Mouse (Mus musculus): ENCODE data around the gene Atp8a2. TPM values are rescaled to one million over a fixed set of nuclear protein-coding genes. Genes with fewer than 3 reads are reported as not detected.
"Not testable (repeated sequence)": the region's sequence is repeated elsewhere in the genome, so short reads cannot be mapped to it uniquely, and the experiment has no call there.

Atp8a2 gene
- total RNA-seq, 2 experiments from 2014 or later = 4.0 to 5.8 TPM

GRCm38 (mm10) chr14:59627142-59627680 is 569.8 kb downstream of the Atp8a2 start:
- intact Hi-C loops (cut with DNase I) = no loop called here
- no peak for DNase-seq

GRCm38 (mm10) chr14:59626711-59627110 is 570.3 kb downstream of the Atp8a2 start:
- intact Hi-C loops (cut with DNase I) = no loop called here

GRCm38 (mm10) chr14:59625806-59626364 is 571.1 kb downstream of the Atp8a2 start:
- peak in 1 of 2 experiments; percentile 30 for DNase-seq
- intact Hi-C loops (cut with DNase I) = no loop called here

More at GRCm38 (mm10) chr14:59626711-59627110, 570.3 kb downstream of the Atp8a2 start:
- DNase-seq = no peak

GRCm38 (mm10) chr14:59625158-59625805 is 571.7 kb downstream of the Atp8a2 start, which contains the start of gene Shisa2:
Gene Shisa2, plus strand, starts transcription at chr14:59625308.
- intact Hi-C loops (cut with DNase I) = no loop called here

GRCm38 (mm10) chr14:59624326-59624885 is 572.6 kb downstream of the Atp8a2 start:
- intact Hi-C loops (cut with DNase I) = no loop called here
- no peak for DNase-seq

More at GRCm38 (mm10) chr14:59625158-59625805, 571.7 kb downstream of the Atp8a2 start, which contains the start of gene Shisa2:
- peak; percentile 85 to 87 for DNase-seq

- intact Hi-C loops (cut with DNase I) = no loop called here
- no peak for DNase-seq
Observed at GRCm38 (mm10) chr14:59616802-59617201, 580.2 kb downstream of the Atp8a2 start.

- intact Hi-C loops (cut with DNase I); DNase-seq: not testable (repeated sequence)
Observed at GRCm38 (mm10) chr14:59614149-59614548, 582.8 kb downstream of the Atp8a2 start.

- intact Hi-C loops (cut with DNase I) = loop anchor here (1.0 kb wide), 1 partner anchor 330 kb away; no protein-coding TSS in a partner anchor
- peak; percentile 57 to 81 for DNase-seq
Observed at GRCm38 (mm10) chr14:59612920-59613625, 583.9 kb downstream of the Atp8a2 start.

- intact Hi-C loops (cut with DNase I) = loop anchor here (10.0 kb wide), 1 partner anchor 568 kb away; no protein-coding TSS in a partner anchor
- DNase-seq = no peak
Observed at GRCm38 (mm10) chr14:59607021-59607420, 590.0 kb downstream of the Atp8a2 start.

GRCm38 (mm10) chr14:59605671-59606353 is 591.2 kb downstream of the Atp8a2 start:
- DNase-seq = peak; percentile 66 to 84
- intact Hi-C loops (cut with DNase I) = loop anchor here (1.0 to 10.0 kb wide), 3 partner anchors 337 to 569 kb away; no protein-coding TSS in a partner anchor

GRCm38 (mm10) chr14:59604002-59604645 is 592.9 kb downstream of the Atp8a2 start:
- intact Hi-C loops (cut with DNase I) = loop anchor here (2.0 to 10.0 kb wide), 2 partner anchors 339 to 571 kb away; no protein-coding TSS in a partner anchor
- DNase-seq = peak; percentile 18 to 55

- intact Hi-C loops (cut with DNase I) = no loop called here
- DNase-seq = no peak
Observed at GRCm38 (mm10) chr14:59598260-59598627, 598.7 kb downstream of the Atp8a2 start.

- intact Hi-C loops (cut with DNase I) = no loop called here
- peak; percentile 98 to 99 for DNase-seq
Observed at GRCm38 (mm10) chr14:59597398-59598259, 599.4 kb downstream of the Atp8a2 start, which contains the start of gene Cdadc1. Gene Cdadc1, minus strand, starts transcription at chr14:59597959.

- intact Hi-C loops (cut with DNase I) = no loop called here
- DNase-seq = no peak
Observed at GRCm38 (mm10) chr14:59594988-59595387, 602.0 kb downstream of the Atp8a2 start.

- DNase-seq = no peak
- intact Hi-C loops (cut with DNase I) = no loop called here
Observed at GRCm38 (mm10) chr14:59592593-59592992, 604.4 kb downstream of the Atp8a2 start.

- DNase-seq = no peak
- intact Hi-C loops (cut with DNase I) = no loop called here
Observed at GRCm38 (mm10) chr14:59591901-59592300, 605.1 kb downstream of the Atp8a2 start.

- intact Hi-C loops (cut with DNase I) = no loop called here
Observed at GRCm38 (mm10) chr14:59590614-59591013, 606.4 kb downstream of the Atp8a2 start.

More at GRCm38 (mm10) chr14:59590614-59591013, 606.4 kb downstream of the Atp8a2 start:
- peak; percentile 26 to 39 for DNase-seq
